Mouse (Mus musculus) E14TG2a.4 (cell line): ENCODE measurements around the gene Cmpk1.

ENCODE experiments used
- CTCF ChIP-seq: conservative IDR thresholded peaks from 2 replicates; pipeline ENCODE4 v1.5.1; 2014; ENCODE audit warnings: low read length
- NANOG ChIP-seq: IDR thresholded peaks from 2 replicates; pipeline ENCODE4 v1.6.1; 2014; ENCODE audit warnings: borderline replicate concordance, low read length, mixed read lengths
- POU5F1 ChIP-seq: IDR thresholded peaks from 2 replicates; pipeline ENCODE4 v1.6.1; 2014; ENCODE audit warnings: low read length, borderline replicate concordance

- TF ChIP-seq CTCF (no peak), NANOG (no peak), POU5F1 (no peak)
Observed at GRCm38 (mm10) chr4:114958786-114959185, 28.3 kb downstream of the Cmpk1 start.
